Mouse (Mus musculus) regulatory T cell (primary cell): ENCODE measurements at regions not wholly inside any gene's neighbourhood (a gene's known extent, or its start where the extent isn't known, plus 50 kb on each side); places are given as distances from the start of the nearest gene placed in this dataset.

Source experiments
- in situ Hi-C: fragments of 300-600 bp; cut with MboI, MseI; formaldehyde crosslinking; loops from one replicate; pipeline ENCODE4 v1.15.1; 2025; ENCODE audit warnings: high pct_unique_total_duplicates

DNA sequence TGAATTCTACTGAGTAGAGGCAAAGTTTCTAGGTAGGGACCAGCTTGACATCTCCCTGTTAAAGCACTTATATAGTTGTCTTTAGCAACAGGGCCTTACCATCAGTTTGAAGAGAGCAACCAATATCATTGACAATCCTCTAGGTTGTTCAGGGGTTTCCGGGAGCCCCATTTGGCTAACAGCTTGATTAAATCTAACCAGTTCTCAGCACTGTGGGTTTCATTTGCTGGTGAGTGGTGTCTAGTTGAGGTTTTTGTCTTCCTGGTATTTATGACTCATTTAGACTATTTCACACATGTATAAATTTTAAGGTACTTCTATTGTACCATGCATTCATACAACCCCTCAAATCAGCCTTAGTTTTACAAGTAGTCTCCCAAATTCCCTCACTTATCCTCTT, 823.4 kb upstream of the Sel1l start:
- in situ Hi-C loops: loop anchor here (5.0 kb wide), 1 partner anchor 60 kb away; no protein-coding TSS in a partner anchor

DNA sequence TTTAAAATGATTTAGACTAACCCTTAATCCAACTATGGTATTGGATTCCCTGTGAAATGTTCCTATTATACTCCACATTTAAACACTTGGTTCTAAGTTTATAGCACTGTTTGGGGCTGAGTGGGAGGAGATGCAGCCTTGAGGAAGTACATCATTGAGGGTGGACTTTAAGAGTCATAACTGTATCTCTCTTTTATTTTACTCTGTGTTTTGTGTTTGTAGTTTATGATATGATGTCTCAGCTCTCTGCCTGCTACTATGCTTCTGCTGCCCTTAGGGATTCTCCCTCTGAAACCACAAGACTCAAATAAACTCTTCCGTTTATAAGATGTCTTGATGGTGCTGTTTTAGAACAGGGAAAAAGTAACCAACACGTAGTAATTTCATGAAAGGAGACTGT, 797.7 kb upstream of the Sel1l start:
- in situ Hi-C loops: no loop called here

DNA sequence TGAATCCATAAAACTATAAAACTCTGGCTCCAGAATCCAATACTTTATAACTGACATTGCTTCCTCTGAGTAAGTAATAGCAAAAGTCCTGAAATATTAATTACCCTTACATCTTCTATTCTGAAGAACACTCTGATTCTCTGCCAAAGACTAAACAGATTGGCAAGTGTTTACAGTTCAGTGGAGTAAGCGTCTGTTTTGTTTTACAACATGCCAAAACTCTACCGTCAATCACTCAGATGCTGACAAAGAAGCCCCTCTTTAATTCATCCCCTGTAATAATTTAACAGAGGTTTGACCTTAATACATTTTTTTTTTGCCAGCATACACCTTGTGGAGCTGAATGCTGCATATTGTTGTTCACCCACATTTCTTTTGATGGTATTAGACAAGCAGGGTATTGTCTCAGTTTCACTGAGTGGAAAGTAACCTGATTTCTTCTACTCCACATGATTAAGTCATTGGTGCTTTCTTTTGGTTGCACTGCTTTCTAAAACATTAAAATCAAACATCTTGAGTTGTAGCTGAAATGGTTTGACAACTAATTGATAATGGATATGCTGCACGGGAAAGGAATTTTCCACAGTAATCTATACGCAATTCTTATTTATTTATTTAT, 796.2 kb upstream of the Sel1l start:
- in situ Hi-C loops: no loop called here

DNA sequence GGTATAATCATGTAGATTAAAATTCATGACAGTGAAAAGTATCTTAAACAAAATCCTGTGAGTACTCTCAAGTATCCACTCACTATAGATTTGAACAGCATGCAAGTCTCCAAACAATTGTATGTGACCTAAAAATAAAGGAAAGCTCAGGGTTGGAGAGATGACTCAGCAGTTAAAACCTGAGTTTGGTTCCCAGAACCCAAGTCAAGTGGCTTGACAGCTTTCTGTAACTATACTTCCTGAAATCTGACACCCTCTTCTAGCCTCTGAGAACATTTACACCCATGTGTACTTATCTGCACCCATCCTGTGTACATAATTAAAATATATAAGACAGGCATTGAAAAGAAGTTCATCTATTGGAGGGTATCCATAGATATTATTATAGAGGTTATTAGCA, 770.2 kb upstream of the Sel1l start:
- in situ Hi-C loops: loop anchor here (10.0 kb wide), 1 partner anchor 584 kb away; no protein-coding TSS in a partner anchor

- in situ Hi-C loops: loop anchor here (10.0 kb wide), 1 partner anchor 584 kb away; no protein-coding TSS in a partner anchor
These were observed 769.6 kb upstream of the Sel1l start for GRCm38 (mm10) chr12:92618519-92618918.

- in situ Hi-C loops: no loop called here
These were observed 752.7 kb upstream of the Sel1l start for GRCm38 (mm10) chr12:92601673-92602072.

- in situ Hi-C loops: no loop called here
These were observed 740.8 kb upstream of the Sel1l start for GRCm38 (mm10) chr12:92589725-92590124.

GRCm38 (mm10) chr12:92589305-92589704, 740.3 kb upstream of the Sel1l start:
- in situ Hi-C loops: no loop called here

DNA sequence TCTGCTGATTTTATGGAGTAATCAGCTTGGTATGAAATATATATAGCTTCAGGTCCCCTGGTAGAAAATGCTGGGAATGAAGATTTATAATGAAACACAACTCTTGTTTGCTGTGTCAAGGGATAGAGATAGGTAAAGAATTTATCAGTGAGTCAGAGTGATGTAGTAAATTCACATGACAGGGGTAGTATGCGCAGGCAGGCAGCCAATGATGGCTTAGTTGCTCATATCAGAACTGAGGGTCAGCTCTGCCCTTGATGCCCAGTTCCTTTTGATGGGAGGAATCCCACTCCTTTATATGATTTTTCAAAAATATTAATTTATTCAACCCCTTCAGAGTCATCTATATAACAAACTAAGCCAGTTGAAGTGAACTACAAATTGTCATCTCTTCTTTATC, 729.6 kb upstream of the Sel1l start:
- in situ Hi-C loops: no loop called here
